Mouse (Mus musculus) neural tube, embryonic 13.5 days (tissue): ENCODE results near the gene Hrnr. TPM values are rescaled to one million over a fixed set of nuclear protein-coding genes. Genes with fewer than 3 reads are reported as not detected.

Experiments
- ATAC-seq: fragments of 200-750 bp; cut with Nextera tagmentation; 2 replicates; pipeline ENCODE4 v1.8.0; 2017; ENCODE audit warnings: low read depth, mild to moderate bottlenecking, moderate TSS enrichment, moderate library complexity
- H3K27ac ChIP-seq: fragments of 300-500 bp; sonication (generic); replicated peaks from 2 replicates; pipeline ENCODE4 v1.5.1; 2015; ENCODE audit warnings: moderate library complexity, mild to moderate bottlenecking, inconsistent platforms
- H3K27me3 ChIP-seq: fragments of 300-500 bp; sonication (generic); 2 replicates; pipeline ENCODE4 v1.6.1; 2015; ENCODE audit warnings: mild to moderate bottlenecking, inconsistent platforms
- H3K36me3 ChIP-seq: fragments of 300-500 bp; sonication (generic); 2 replicates; pipeline ENCODE4 v1.6.1; 2015; ENCODE audit warnings: mild to moderate bottlenecking, inconsistent platforms
- H3K4me1 ChIP-seq: fragments of 300-500 bp; sonication (generic); replicated peaks from 2 replicates; pipeline ENCODE4 v1.6.1; 2015; ENCODE audit warnings: inconsistent platforms
- H3K4me2 ChIP-seq: fragments of 300-500 bp; sonication (generic); 2 replicates; pipeline ENCODE4 v1.6.1; 2015; ENCODE audit warnings: inconsistent platforms, mild to moderate bottlenecking, moderate library complexity
- H3K4me3 ChIP-seq: fragments of 300-500 bp; sonication (generic); 2 replicates; pipeline ENCODE4 v1.5.1; 2015; ENCODE audit warnings: mild to moderate bottlenecking, inconsistent platforms
- H3K9ac ChIP-seq: fragments of 300-500 bp; sonication (generic); 2 replicates; pipeline ENCODE4 v1.6.1; 2015; ENCODE audit warnings: moderate library complexity, mild to moderate bottlenecking, inconsistent platforms
- H3K9me3 ChIP-seq: fragments of 300-500 bp; sonication (generic); 2 replicates; pipeline ENCODE4 v1.6.1; 2016; ENCODE audit warnings: inconsistent platforms
- WGBS: fragments of 180-500 bp; shearing (Covaris S2); methylation state at CpG from one replicate; pipeline ENCODE4 v1.1.7; 2015; 5-methylcytosine and 5-hydroxymethylcytosine counted together
- polyA plus RNA-seq: library from polyadenylated mRNA; unstranded; fragments of >200 nt; fragmentation: Nextera tagmentation; extraction: Ambion mirVana; gene quantifications from 2 replicates; pipeline ENCODE4 v1.2.1, GENCODE M21; 2015

The Hrnr gene
- polyA plus RNA-seq, 1 experiment from 2014 or later, result not detected

DNA sequence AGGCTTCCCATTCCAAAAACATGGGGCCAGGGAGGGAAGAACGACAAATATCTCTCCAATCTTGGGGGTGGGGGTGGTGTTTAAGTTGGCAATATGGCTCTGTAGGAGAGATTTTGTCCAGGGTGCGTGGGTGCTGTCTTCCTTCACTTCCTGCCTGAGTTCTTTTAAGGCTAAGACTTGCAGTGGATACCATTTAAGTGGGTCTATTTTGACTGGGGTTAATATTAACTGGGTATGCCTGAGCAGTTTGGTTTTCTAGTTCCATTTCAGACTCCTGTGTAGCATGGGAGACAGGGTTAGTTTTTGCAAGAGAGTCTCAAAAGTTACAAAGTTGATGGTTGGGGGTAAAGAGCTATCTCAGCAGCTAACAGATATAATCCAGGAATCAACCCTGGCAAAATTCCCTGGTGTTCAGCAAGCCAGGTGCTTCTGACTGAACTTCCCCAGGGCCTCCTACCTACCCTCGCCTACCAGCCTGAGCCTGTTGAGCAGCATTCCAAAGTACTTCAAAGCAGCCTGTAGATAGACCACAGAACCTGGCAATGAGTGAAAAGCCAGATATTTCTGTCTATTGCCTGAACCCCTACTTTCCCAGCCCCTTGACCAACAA lies 47.5 kb downstream of the Hrnr start:
- Histone ChIP-seq H3K27me3 (no peaks in the 10 kb centered on the region), H3K9me3 (no peaks in the 10 kb centered on the region), H3K36me3 (no peaks in the 10 kb centered on the region), H3K27ac (no peak overlapping the region), H3K9ac (no peak overlapping the region), H3K4me1 (peaks cover 2% of the 10 kb centered on the region; the same call in 1 of the 2 replicates), H3K4me3 (no peak overlapping the region), H3K4me2 (no peak overlapping the region)
- WGBS, result 78% methylated on average over 3 of the region's 3 CpGs
- ATAC-seq, result no peak

DNA sequence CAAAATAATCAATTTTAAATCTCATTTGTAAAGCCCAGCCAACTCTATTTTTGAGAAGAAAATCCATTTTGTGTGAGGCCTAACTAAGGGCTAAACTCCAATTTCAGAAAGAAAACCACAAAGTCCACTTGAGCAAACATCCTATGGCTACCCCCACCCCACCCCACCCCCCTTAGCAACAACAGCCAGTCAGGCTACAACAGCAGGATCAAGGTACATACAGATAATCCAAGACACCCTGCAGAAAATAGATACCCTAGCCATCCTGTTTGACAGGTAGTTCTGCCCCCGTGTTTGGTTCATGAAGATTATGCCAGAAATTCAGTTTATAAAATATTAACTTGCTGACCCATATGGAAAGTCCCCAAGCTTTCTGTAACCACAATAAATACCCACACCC lies 48.6 kb downstream of the Hrnr start:
- no peaks in the 10 kb centered on the region for H3K9me3 ChIP-seq
- no peak overlapping the region for H3K9ac ChIP-seq
- H3K4me2 ChIP-seq, result no peak overlapping the region
- no peaks in the 10 kb centered on the region for H3K4me1 ChIP-seq
- ATAC-seq, result no peak
- H3K4me3 ChIP-seq, result no peak overlapping the region
- H3K27ac ChIP-seq, result no peak overlapping the region
- 82% methylated on average over 1 of the region's 1 CpGs for WGBS
- no peaks in the 10 kb centered on the region for H3K36me3 ChIP-seq
- H3K27me3 ChIP-seq, result no peaks in the 10 kb centered on the region

DNA sequence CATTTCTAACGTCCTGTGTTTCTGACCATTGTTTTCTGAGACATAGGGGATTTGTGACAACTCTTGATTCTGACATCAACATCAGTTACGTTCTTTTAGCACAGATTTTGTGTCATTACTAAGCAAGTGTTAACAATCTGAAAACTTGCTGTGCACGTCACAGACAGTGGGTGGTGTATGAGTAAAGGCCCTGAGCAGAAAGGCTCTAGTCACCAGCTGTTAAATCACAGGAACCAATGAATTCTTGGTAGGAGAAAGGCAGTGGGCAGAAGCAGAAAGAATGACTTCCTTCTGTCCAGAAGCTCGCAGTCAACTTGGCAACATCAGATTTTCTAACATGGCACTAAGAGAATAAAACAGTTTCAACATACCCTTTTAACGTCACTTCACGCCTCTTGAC lies 53.9 kb downstream of the Hrnr start:
- no peaks in the 10 kb centered on the region for H3K36me3 ChIP-seq
- no peak overlapping the region for H3K4me3 ChIP-seq
- no peaks in the 10 kb centered on the region for H3K27me3 ChIP-seq
- no peak overlapping the region for H3K9ac ChIP-seq
- no peak overlapping the region for H3K4me2 ChIP-seq
- no peak for ATAC-seq
- no peaks in the 10 kb centered on the region for H3K4me1 ChIP-seq
- no peaks in the 10 kb centered on the region for H3K9me3 ChIP-seq
- WGBS, result 85% methylated on average over 6 of the region's 6 CpGs
- no peak overlapping the region for H3K27ac ChIP-seq

DNA sequence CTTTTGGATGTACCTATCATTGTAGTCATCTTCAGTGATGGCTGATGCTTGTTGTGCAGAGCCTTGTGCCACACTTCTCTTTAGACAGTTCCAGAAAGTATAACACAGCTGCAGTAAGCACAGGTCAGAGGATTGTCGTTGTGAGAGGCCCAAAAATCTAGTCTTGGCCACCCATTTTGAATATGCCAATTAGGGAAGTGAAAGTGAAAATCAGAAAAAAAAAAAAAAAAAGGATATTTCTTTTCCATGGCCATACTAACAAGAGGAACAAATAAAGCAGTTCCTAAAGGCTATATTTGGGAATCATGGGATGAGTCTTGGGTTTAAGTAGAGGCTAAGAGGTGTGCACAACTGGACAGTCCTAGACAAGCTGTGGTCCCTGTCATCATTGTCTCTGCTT lies 55.6 kb downstream of the Hrnr start:
- no peak overlapping the region for H3K9ac ChIP-seq
- WGBS, result 71% methylated on average over 1 of the region's 1 CpGs

DNA sequence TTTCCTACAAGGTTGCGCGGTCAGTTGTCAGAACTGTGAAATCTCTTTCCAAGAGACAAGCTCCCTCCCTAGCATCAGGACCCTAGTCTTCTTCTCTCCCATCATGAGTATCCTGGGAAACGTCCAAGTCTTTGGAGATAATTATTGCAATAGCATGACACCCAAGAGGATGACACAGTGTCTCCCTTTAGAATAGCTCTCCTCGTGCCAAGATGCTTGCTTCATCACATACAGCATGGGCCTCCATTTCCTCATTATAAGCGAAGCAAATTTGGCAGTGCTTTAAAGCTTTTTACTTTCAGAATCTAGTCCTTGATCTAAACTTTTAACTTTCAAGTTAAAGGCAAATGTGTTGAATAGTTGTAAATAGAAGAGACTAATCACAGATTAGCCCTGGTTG lies 56.1 kb downstream of the Hrnr start:
- WGBS, result 86% methylated on average over 5 of the region's 5 CpGs
- Histone ChIP-seq H3K9ac (no peak overlapping the region), H3K9me3 (no peaks in the 10 kb centered on the region), H3K4me1 (no peaks in the 10 kb centered on the region), H3K27ac (no peak overlapping the region), H3K4me3 (no peak overlapping the region), H3K36me3 (no peaks in the 10 kb centered on the region), H3K27me3 (no peaks in the 10 kb centered on the region), H3K4me2 (no peak overlapping the region)
- no peak for ATAC-seq

More for the DNA sequence above, 55.6 kb downstream of the Hrnr start:
- Histone ChIP-seq H3K27ac (no peak overlapping the region), H3K4me3 (no peak overlapping the region), H3K36me3 (no peaks in the 10 kb centered on the region), H3K4me2 (no peak overlapping the region), H3K9me3 (no peaks in the 10 kb centered on the region), H3K27me3 (no peaks in the 10 kb centered on the region), H3K4me1 (no peaks in the 10 kb centered on the region)
- no peak for ATAC-seq

DNA sequence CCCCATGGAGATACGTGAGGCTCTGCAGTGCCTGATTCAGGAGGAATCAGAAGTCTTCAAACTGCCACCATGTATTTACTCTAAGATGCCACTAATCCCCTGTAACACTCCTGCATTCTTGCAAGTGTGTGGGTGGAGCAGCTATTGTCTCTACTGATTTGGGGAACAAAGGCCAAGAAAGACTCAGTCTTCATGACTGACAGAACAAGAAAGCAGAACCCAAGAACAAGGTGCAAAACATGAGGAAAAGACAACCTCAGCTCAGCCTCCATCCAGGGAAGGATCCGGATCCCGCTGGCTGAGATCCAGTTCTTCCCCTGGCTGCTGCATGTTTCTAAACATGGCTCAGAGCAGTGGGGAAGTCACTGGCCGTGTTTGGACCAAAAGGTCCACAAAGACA lies 58.6 kb downstream of the Hrnr start:
- Histone ChIP-seq H3K4me2 (no peak overlapping the region), H3K9ac (no peak overlapping the region), H3K27me3 (no peaks in the 10 kb centered on the region), H3K27ac (no peak overlapping the region), H3K4me1 (no peaks in the 10 kb centered on the region), H3K36me3 (no peaks in the 10 kb centered on the region), H3K4me3 (no peak overlapping the region), H3K9me3 (no peaks in the 10 kb centered on the region)
- WGBS, result 62% methylated on average over 4 of the region's 4 CpGs
- no peak for ATAC-seq

Other genes starting within 250 kb of the Hrnr start
- gene Crnn, start 175.0 kb upstream of the Hrnr start, polyA plus RNA-seq, result not detected in 2 replicates
- not detected in 2 replicates for gene Flg2, start 122.5 kb upstream of the Hrnr start, polyA plus RNA-seq
- not detected in 2 replicates for gene Flg, start 46.2 kb upstream of the Hrnr start, polyA plus RNA-seq
- not detected in 2 replicates for gene Rptn, start 74.0 kb downstream of the Hrnr start, polyA plus RNA-seq
- 0.95 and 1.3 TPM in 2 replicates for gene Tchh, start 122.6 kb downstream of the Hrnr start, polyA plus RNA-seq
- not detected in 2 replicates for gene Tchhl1, start 149.0 kb downstream of the Hrnr start, polyA plus RNA-seq
- 312 and 319 TPM in 2 replicates for gene S100a11, start 200.7 kb downstream of the Hrnr start, polyA plus RNA-seq
- gene S100a10, start 235.3 kb downstream of the Hrnr start, polyA plus RNA-seq, result 363 and 435 TPM in 2 replicates